Mouse (Mus musculus): ENCODE measurements around the gene Txnl4b. TPM values are rescaled to one million over a fixed set of nuclear protein-coding genes. Genes with fewer than 3 reads are reported as not detected.
A peak's percentile ranks its signal among the peaks of the same experiment; 100 is the strongest.

Gene Txnl4b
- polyA plus RNA-seq, 1 experiment from 2014 or later, result 15.3 TPM

DNA sequence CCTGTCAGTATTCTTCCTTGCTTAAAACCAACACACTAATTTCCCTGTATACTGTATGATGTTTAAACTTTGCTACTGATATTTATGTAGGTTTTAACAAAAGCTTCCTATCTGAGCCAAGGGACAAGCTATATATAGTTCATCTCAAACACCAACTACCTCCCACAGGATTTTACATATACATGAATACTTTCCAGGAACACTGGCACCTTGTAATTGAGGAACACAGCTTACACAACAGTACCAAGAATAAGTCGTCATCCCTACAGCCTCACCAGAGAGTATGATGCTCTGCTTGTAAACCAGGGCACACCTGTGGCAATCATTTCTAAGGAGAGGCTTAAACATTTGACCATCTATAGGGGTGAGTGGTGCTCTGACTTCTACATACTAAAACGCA is 41.0 kb downstream of the Txnl4b start:
- Histone ChIP-seq H3K27me3 (replicated peaks) (peaks cover 7% of the 10 kb centered on the region; the same call in 1 of the 2 replicates), H3K4me3 (no peak overlapping the region), H3K27ac (replicated peaks) (no peak overlapping the region), H3K9me3 (no peaks in the 10 kb centered on the region), H3K9ac (no peak overlapping the region), H3K36me3 (peaks cover 40% of the 10 kb centered on the region), H3K4me2 (no peak overlapping the region), H3K4me1 (peaks cover 17% of the 10 kb centered on the region)
- no peak for ATAC-seq (ENCODE audit: extremely low read depth, insufficient number of reproducible peaks, low FRiP score, low TSS enrichment)
- 70% methylated on average over 2 of the region's 2 CpGs for WGBS

GRCm38 (mm10) chr8:109607650-109608049 is 42.0 kb downstream of the Txnl4b start:
- 12% methylated on average over 12 of the region's 12 CpGs for WGBS
- H3K36me3 ChIP-seq, result peaks cover 32% of the 10 kb centered on the region
- peaks cover 7% of the 10 kb centered on the region; the same call in 1 of the 2 replicates for H3K27me3 ChIP-seq (replicated peaks)
- peaks cover 17% of the 10 kb centered on the region for H3K4me1 ChIP-seq
- peak overlapping the region; percentile 76 for H3K4me3 ChIP-seq
- no peaks in the 10 kb centered on the region for H3K9me3 ChIP-seq
- peak overlapping the region; percentile 97 for H3K27ac ChIP-seq (replicated peaks)
- H3K4me2 ChIP-seq, result peak overlapping the region; percentile 94
- ATAC-seq (ENCODE audit: extremely low read depth, insufficient number of reproducible peaks, low FRiP score, low TSS enrichment), result no peak
- H3K9ac ChIP-seq, result peak overlapping the region; percentile 88

DNA sequence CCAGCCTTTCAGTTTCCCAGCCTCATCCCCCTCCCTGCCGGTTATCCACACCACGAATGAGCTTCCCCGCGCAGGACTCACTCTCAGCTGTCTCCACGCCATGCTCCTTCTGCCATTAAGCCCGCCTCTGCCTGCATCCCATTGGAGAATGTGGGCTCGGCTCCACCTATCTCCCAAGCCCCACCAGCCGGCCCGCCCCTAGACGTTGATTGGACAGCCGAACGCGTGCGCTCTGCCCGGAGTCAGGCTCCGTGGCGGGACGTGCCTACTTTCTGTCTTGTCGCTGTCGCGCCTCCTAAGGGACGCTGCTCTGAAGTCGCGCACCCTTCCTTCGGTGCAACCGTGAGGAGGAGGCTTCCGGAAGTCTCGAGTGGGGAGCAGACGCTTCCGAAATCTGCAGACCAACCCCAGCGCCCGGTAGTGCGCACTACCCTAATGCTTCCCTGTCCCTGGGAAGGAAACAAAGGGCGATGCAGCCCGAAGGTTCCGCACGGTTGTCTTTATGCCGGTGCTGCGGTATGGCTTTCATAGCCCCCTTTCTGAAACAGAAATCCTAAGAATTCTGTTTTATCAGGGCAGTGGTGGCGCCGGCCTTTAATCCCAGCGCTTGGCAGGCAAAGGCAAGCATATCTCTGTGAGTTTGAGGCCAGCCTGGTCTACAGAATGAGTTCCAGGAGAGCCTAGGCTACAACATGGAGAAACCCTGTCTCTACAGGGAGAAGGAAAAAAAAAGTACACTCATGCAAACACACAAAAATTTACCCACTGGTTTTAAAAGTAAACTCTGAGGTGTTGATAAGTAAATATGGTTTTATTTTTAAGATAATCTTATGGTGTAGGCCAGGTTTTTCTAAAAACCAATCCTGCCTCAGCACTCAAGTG is 42.8 kb downstream of the Txnl4b start, which contains the start of gene Dhodh:
TSS of gene Dhodh (minus strand) at position 403 of the 882 bp plus-strand sequence.
- Histone ChIP-seq H3K27me3 (replicated peaks) (peaks cover 7% of the 10 kb centered on the region; the same call in 1 of the 2 replicates), H3K4me2 (peak within 1 kb of the TSS; percentile 94), H3K27ac (replicated peaks) (peak within 1 kb of the TSS; percentile 97), H3K36me3 (peaks cover 23% of the 10 kb centered on the region), H3K4me3 (peak within 1 kb of the TSS; percentile 76), H3K4me1 (peaks cover 17% of the 10 kb centered on the region), H3K9ac (peak within 1 kb of the TSS; percentile 88), H3K9me3 (no peaks in the 10 kb centered on the region)
- under 1% methylated on average over 42 of the region's 42 CpGs for WGBS
- ATAC-seq (ENCODE audit: extremely low read depth, insufficient number of reproducible peaks, low FRiP score, low TSS enrichment), result peak; percentile 97

- peak overlapping the region; percentile 88 for H3K9ac ChIP-seq
- H3K4me1 ChIP-seq, result peaks cover 17% of the 10 kb centered on the region
- H3K9me3 ChIP-seq, result no peaks in the 10 kb centered on the region
- peaks cover 7% of the 10 kb centered on the region; the same call in 1 of the 2 replicates for H3K27me3 ChIP-seq (replicated peaks)
- WGBS, result 11% methylated on average over 5 of the region's 5 CpGs
- peaks cover 17% of the 10 kb centered on the region for H3K36me3 ChIP-seq
- no peak for ATAC-seq (ENCODE audit: extremely low read depth, insufficient number of reproducible peaks, low FRiP score, low TSS enrichment)
- peak overlapping the region; percentile 94 for H3K4me2 ChIP-seq
- H3K4me3 ChIP-seq, result peak overlapping the region; percentile 76
- H3K27ac ChIP-seq (replicated peaks), result peak overlapping the region; percentile 97
Measured at GRCm38 (mm10) chr8:109609153-109609502, 43.4 kb downstream of the Txnl4b start.

- Histone ChIP-seq H3K4me2 (peak within 1 kb of the TSS; percentile 56), H3K9ac (peak within 1 kb of the TSS; percentile 7; the same call in 1 of the 2 replicates), H3K27me3 (replicated peaks) (peaks cover 7% of the 10 kb centered on the region; the same call in 1 of the 2 replicates), H3K4me3 (peak within 1 kb of the TSS; percentile 27), H3K36me3 (no peaks in the 10 kb centered on the region), H3K4me1 (0 out of 2 replicates have a peak, but pooled peaks cover 4% of the 10 kb centered on the region), H3K27ac (replicated peaks) (no peak within 1 kb of the TSS), H3K9me3 (no peaks in the 10 kb centered on the region)
- no peak for ATAC-seq (ENCODE audit: extremely low read depth, insufficient number of reproducible peaks, low FRiP score, low TSS enrichment)
- 45% methylated on average over 27 of the region's 27 CpGs for WGBS
Measured at GRCm38 (mm10) chr8:109614243-109615210, 48.8 kb downstream of the Txnl4b start, which contains the start of gene Pkd1l3. Pkd1l3 (plus strand) TSS chr8:109614517.

DNA sequence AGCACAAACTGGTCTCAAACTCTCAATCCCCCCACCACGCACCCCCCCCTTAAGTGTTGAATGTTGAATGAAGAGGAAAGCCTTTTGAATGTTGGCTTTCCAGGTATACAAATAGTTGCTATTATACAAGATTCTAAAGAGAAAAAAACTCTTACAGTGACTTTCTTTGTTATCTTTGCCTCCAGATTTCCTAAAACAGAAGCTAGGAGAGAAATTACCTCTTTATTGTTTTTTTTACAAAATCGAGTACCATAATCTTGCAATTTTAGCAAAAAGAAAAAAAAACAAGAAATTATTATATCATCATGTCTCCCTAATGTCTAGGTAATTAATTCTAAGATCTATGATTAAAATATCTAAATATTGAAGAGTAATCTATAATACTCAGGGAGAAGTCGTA is 49.9 kb downstream of the Txnl4b start:
- no peak overlapping the region for H3K4me2 ChIP-seq
- no peak for ATAC-seq (ENCODE audit: extremely low read depth, insufficient number of reproducible peaks, low FRiP score, low TSS enrichment)
- H3K9ac ChIP-seq, result no peak overlapping the region
- WGBS, result 69% methylated on average over 3 of the region's 3 CpGs
- no peaks in the 10 kb centered on the region for H3K36me3 ChIP-seq
- H3K4me1 ChIP-seq, result 0 out of 2 replicates have a peak, but pooled peaks cover 4% of the 10 kb centered on the region
- no peaks in the 10 kb centered on the region for H3K9me3 ChIP-seq
- peaks cover 7% of the 10 kb centered on the region; the same call in 1 of the 2 replicates for H3K27me3 ChIP-seq (replicated peaks)
- no peak overlapping the region for H3K27ac ChIP-seq (replicated peaks)
- no peak overlapping the region for H3K4me3 ChIP-seq

Other genes starting within 250 kb of the Txnl4b start
- 0.06 and 0.13 TPM in 2 replicates for gene Pmfbp1, start 71.9 kb upstream of the Txnl4b start, polyA plus RNA-seq (2015; fragmentation: Nextera tagmentation; extraction: Ambion mirVana)
- 14.3 and 14.4 TPM in 2 replicates for gene Dhx38, start within 50 bp of the Txnl4b start, polyA plus RNA-seq (2015; fragmentation: Nextera tagmentation; extraction: Ambion mirVana)
- 0.56 and 0.61 TPM in 2 replicates for gene Hp, start 13.3 kb downstream of the Txnl4b start, polyA plus RNA-seq (2015; fragmentation: Nextera tagmentation; extraction: Ambion mirVana)
- gene Dhodh, start 42.8 kb downstream of the Txnl4b start, polyA plus RNA-seq (2015; fragmentation: Nextera tagmentation; extraction: Ambion mirVana), result 33.6 and 36.7 TPM in 2 replicates
- 0.06 and 0.25 TPM in 2 replicates for gene Pkd1l3, start 48.6 kb downstream of the Txnl4b start, polyA plus RNA-seq (2015; fragmentation: Nextera tagmentation; extraction: Ambion mirVana)
- gene Ist1, start 127.4 kb downstream of the Txnl4b start, polyA plus RNA-seq (2015; fragmentation: Nextera tagmentation; extraction: Ambion mirVana), result 81.0 and 84.8 TPM in 2 replicates
- gene Zfp821, start 139.7 kb downstream of the Txnl4b start, polyA plus RNA-seq (2015; fragmentation: Nextera tagmentation; extraction: Ambion mirVana), result 18.4 and 19.4 TPM in 2 replicates
- gene Atxn1l, start 171.8 kb downstream of the Txnl4b start, polyA plus RNA-seq (2015; fragmentation: Nextera tagmentation; extraction: Ambion mirVana), result 4.3 and 4.4 TPM in 2 replicates
- 26.5 and 26.6 TPM in 2 replicates for gene Ap1g1, start 212.7 kb downstream of the Txnl4b start, polyA plus RNA-seq (2015; fragmentation: Nextera tagmentation; extraction: Ambion mirVana)